Mouse (Mus musculus): ENCODE measurements around the gene Megf11. TPM values are rescaled to one million over a fixed set of nuclear protein-coding genes. Genes with fewer than 3 reads are reported as not detected.
"Not testable (repeated sequence)": the region's sequence is repeated elsewhere in the genome, so short reads cannot be mapped to it uniquely, and the experiment has no call there.

The Megf11 gene
- total RNA-seq, 1 experiment from 2014 or later = 0.58 TPM

DNA sequence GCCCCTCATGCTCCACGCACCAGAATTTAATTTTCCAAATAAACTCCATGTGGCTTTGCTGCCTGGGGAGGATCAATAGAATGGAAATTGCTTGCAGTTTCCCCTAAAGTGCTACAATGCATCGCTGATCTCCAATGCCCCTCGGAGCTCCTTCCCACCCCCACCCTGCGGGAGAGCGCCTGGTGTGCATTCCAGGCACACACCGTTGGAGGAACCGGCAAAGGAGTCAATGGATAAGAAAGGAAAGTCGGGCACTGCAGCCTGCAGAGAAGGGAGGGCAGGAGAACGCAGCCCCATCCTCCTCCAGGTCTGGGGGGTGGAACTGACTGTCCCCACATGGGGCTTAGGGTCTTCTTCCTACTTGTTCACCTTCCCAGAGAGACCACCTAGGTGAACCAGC is 70.5 kb downstream of the Megf11 start:
- no peak for ATAC-seq (ENCODE audit: extremely low read depth, insufficient number of reproducible peaks, low FRiP score, poor library complexity, severe bottlenecking)

DNA sequence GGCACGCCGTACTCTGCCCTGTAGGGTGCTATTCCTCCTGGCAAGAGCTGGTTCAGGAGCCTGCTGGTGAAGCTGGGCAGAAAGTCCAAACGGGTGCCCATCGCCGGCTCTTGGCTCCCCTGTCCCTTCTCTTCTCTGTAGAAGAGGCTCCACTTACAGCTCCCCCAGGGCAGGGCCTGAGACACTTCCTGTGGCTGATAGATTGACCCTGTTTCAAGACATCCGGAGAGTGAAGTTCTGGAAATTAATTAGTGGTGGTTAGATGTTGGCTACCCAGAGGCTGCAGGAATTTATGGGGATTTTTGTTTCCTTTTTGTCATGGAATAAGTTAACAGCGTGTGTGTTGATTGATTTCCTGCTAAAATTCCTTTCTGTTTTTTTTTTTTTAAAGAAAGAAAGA is 72.2 kb downstream of the Megf11 start:
- ATAC-seq (ENCODE audit: extremely low read depth, insufficient number of reproducible peaks, low FRiP score, poor library complexity, severe bottlenecking) = no peak

DNA sequence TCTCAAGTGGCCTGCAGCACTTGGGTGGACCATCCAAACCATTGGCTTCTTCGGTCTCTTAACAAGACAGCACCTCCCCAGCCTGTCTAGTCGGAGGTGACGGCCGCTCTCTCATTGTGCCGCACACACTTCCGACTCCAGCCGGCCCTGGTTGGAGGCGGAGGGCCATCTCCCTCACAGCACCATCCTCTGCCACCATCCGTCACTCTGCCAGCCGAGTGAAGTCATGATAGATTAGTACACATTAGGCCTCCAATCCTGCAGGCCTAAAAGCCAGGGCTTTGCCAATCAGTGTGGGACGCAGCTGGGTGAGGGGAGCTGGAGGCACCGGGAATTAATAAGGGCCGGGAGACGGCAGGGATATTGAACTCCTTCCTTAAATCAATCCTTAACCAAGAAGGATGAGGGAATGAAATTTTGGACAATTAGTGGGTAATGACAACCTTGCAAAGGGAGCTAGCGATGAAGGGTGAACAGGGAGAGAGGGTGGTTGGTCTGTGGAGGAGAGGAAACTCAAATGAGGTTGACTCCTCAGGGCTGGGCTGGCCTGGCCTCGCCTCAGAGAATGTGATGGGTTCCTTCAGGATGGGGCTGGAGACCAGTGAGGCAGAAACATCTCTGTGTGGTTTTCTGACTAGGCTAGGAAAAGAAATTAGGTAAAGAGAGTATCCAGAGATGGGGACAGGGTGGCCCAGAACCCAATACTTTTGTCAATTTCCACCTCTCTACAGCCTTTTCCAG is 76.3 kb downstream of the Megf11 start:
- no peak for ATAC-seq (ENCODE audit: extremely low read depth, insufficient number of reproducible peaks, low FRiP score, poor library complexity, severe bottlenecking)

GRCm38 (mm10) chr9:64462870-64463269 is 77.4 kb downstream of the Megf11 start:
- no peak for ATAC-seq (ENCODE audit: extremely low read depth, insufficient number of reproducible peaks, low FRiP score, poor library complexity, severe bottlenecking)

DNA sequence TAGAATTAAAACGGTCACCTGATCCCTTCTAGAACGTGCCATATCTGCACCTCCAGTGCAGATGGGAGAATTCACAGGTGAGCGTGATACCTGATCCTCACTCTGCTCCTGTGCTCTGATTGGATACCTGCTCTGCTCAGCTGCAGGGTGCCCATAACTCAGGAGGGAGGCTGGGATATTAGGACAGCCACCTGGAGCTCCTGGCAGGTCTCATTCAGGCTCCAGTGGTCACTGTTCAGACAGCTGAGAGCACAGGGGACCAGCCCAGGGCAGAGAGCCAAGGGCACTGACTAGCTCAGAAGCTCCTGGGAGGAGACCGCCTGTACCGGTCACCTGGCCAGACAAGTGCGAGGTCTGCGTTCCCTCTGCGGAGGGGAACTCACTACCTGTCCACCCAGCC is 80.7 kb downstream of the Megf11 start:
- ATAC-seq (ENCODE audit: extremely low read depth, insufficient number of reproducible peaks, low FRiP score, poor library complexity, severe bottlenecking) = no peak

GRCm38 (mm10) chr9:64466564-64466963 is 81.1 kb downstream of the Megf11 start:
- ATAC-seq (ENCODE audit: extremely low read depth, insufficient number of reproducible peaks, low FRiP score, poor library complexity, severe bottlenecking) = no peak

GRCm38 (mm10) chr9:64470806-64471205 is 85.4 kb downstream of the Megf11 start:
- no peak for ATAC-seq (ENCODE audit: extremely low read depth, insufficient number of reproducible peaks, low FRiP score, poor library complexity, severe bottlenecking)

- ATAC-seq (ENCODE audit: extremely low read depth, insufficient number of reproducible peaks, low FRiP score, poor library complexity, severe bottlenecking) = no peak
These were observed 85.9 kb downstream of the Megf11 start for GRCm38 (mm10) chr9:64471336-64471735.

GRCm38 (mm10) chr9:64472165-64472564 is 86.7 kb downstream of the Megf11 start:
- no peak for ATAC-seq (ENCODE audit: extremely low read depth, insufficient number of reproducible peaks, low FRiP score, poor library complexity, severe bottlenecking)

- ATAC-seq (ENCODE audit: extremely low read depth, insufficient number of reproducible peaks, low FRiP score, poor library complexity, severe bottlenecking) = no peak
These were observed 87.3 kb downstream of the Megf11 start for GRCm38 (mm10) chr9:64472743-64473142.

DNA sequence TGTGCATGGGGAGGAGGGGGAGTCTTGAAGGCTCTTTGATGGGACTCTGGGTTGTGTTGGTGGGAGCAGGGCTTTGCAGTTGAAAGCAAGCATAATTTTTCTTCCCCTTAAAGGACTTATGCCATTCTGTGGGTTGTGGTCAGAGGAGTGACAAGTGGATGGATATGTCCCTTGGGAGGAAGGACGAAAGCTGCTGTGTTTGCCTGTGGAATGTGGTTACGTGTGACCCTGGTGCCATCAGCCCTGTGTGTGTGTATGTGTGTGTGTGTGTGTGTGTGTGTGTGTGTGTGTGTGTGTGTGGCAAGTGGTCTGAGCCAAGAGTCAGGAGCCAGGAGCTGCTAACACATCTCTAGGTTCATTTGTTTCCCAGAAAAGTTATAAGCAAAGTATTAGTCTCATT is 87.7 kb downstream of the Megf11 start:
- no peak for ATAC-seq (ENCODE audit: extremely low read depth, insufficient number of reproducible peaks, low FRiP score, poor library complexity, severe bottlenecking)

DNA sequence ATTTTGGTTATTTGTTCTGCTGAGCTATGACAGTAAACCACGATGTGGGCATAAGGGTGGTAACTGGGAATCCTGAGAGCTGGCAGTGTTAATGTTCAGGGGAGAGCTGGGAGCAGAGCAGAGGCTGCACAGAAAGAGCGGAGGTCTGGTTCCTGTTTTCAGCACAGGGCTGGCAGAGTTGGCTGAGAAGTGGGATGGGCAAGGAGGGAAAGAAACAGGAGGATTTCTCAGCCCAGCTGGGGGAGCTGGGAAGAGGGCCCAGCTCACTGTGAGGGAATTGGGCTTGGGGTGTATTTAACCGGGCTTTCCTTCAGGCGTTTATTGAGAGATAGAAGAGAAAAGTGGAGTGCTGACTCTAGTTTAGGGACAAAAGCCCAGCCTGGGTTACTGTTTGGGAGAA is 88.3 kb downstream of the Megf11 start:
- no peak for ATAC-seq (ENCODE audit: extremely low read depth, insufficient number of reproducible peaks, low FRiP score, poor library complexity, severe bottlenecking)

DNA sequence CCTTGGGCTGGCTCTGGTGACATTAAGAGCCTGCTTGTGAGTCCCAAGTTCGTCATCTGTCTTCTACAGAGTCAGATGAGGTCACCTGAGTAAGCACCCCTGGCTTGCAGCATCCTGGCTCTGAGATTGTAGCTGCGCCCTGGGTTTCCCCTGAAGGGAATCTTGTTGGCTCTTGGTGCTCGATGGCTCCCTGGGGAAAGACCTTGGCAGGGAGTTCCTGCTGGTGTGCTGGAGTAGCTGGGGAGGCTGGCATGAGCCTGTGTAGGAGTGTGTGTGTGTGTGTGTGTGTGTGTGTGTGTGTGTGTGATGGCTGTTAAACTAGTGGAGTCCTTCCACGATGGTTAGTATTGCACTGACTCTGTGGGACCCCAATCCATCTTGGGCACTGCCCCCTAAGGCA is 88.7 kb downstream of the Megf11 start:
- no peak for ATAC-seq (ENCODE audit: extremely low read depth, insufficient number of reproducible peaks, low FRiP score, poor library complexity, severe bottlenecking)

DNA sequence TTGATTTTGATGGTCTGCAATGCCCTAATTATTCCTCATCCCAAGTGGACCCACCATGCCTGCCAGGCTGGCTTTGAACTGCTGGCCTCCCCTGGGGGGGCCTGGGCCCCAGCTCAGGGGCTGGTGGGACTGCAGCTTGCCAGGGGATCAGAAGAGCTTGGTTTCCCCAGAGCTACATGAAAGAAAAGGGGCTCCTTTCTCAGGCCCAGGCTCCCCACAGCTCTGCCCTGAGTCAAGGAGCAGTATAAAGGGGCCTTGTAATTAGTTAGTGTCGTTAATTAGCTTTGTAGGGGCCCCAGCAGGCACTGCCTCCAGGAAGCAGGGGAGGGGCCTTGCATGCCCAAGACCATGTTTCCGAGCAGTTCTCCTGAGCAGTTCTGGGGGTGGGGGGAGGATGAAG is 90.5 kb downstream of the Megf11 start:
- ATAC-seq (ENCODE audit: extremely low read depth, insufficient number of reproducible peaks, low FRiP score, poor library complexity, severe bottlenecking) = no peak

DNA sequence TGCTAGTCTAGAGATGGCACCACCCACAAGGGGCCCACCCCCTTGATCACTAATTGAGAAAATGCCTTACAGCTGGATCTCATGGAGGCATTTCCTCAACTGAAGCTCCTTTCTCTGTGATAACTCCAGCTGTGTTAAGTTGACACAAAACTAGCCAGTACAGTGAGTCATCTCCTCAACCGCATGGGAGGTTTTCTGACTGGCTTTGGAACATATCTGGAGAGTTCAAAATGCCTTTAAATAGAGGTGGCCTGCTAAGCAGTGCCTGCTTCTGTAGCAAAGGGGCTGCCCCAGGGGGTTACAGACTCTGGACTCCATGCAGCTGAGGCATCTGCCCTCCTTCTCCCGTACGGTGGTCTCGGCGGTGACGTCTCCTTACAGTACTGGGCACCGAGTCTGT is 92.0 kb downstream of the Megf11 start:
- not testable (repeated sequence) for ATAC-seq (ENCODE audit: extremely low read depth, insufficient number of reproducible peaks, low FRiP score, poor library complexity, severe bottlenecking)

GRCm38 (mm10) chr9:64482126-64482525 is 96.7 kb downstream of the Megf11 start:
- ATAC-seq (ENCODE audit: extremely low read depth, insufficient number of reproducible peaks, low FRiP score, poor library complexity, severe bottlenecking) = no peak

DNA sequence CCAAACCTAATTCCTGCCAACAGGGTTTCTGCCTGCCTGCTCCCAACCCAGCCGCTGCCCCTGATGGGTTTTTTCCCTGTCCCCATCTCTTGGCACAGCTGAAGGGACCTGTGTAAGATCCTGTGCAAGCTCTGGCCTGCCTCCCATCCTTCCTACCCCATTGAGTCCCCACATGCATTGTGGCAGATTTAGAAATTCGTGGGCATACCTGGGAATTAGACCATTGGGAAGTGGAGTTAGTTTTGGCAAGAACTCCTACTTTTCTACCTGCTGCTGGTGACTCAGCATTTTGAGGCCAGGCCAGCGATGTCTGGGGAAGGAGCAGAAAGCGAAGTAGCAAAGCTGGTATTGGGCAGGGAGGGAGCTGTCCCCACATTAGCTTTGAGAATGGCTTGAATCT is 102.0 kb downstream of the Megf11 start:
- ATAC-seq (ENCODE audit: extremely low read depth, insufficient number of reproducible peaks, low FRiP score, poor library complexity, severe bottlenecking) = no peak

DNA sequence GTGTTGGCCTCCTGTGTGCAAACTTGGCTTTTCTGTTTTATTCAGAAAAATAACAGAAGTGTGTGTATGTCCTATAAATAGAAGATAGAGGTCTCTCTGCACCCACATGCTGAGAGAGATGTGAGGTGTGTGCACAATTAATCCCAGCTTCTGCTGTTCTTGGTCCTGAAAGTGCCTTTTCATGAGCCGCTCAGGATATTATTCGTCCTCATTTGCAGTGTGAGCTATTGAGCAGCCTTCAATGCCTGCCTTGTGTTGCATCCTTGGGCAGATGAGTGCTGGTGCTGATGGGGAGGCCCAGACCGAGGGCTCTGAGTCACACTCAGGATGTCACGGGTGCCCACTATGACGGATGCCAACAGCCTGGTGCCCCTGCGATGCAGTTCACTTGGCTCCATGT is 109.2 kb downstream of the Megf11 start:
- no peak for ATAC-seq (ENCODE audit: extremely low read depth, insufficient number of reproducible peaks, low FRiP score, poor library complexity, severe bottlenecking)

GRCm38 (mm10) chr9:64498929-64499328 is 113.5 kb downstream of the Megf11 start:
- no peak for ATAC-seq (ENCODE audit: extremely low read depth, insufficient number of reproducible peaks, low FRiP score, poor library complexity, severe bottlenecking)

- ATAC-seq (ENCODE audit: extremely low read depth, insufficient number of reproducible peaks, low FRiP score, poor library complexity, severe bottlenecking) = no peak
These were observed 115.8 kb downstream of the Megf11 start for GRCm38 (mm10) chr9:64501211-64501610.

GRCm38 (mm10) chr9:64503996-64504395 is 118.6 kb downstream of the Megf11 start:
- no peak for ATAC-seq (ENCODE audit: extremely low read depth, insufficient number of reproducible peaks, low FRiP score, poor library complexity, severe bottlenecking)

Data from neutrophil, adult 5-6 weeks (primary cell).